Mouse (Mus musculus) thymus, adult 2 months (tissue): Measurements from ENCODE around the gene Prtg.

ENCODE experiments used
- CTCF ChIP-seq: fragments of 200-500 bp; IDR thresholded peaks from 2 replicates; pipeline ENCODE4 v1.5.1; 2012; ENCODE audit warnings: mild to moderate bottlenecking, control low read depth, low read length, moderate library complexity, borderline replicate concordance; ENCODE audit not compliant: control insufficient read depth, poor library complexity, insufficient read depth; ENCODE audit errors: extremely low read depth
- POLR2A ChIP-seq: fragments of 200-500 bp; IDR thresholded peaks from 2 replicates; pipeline ENCODE4 v1.6.1; 2012; ENCODE audit warnings: mild to moderate bottlenecking, low read length, control low read depth, moderate library complexity; ENCODE audit not compliant: control insufficient read depth, poor library complexity, insufficient read depth; ENCODE audit errors: extremely low read depth

DNA sequence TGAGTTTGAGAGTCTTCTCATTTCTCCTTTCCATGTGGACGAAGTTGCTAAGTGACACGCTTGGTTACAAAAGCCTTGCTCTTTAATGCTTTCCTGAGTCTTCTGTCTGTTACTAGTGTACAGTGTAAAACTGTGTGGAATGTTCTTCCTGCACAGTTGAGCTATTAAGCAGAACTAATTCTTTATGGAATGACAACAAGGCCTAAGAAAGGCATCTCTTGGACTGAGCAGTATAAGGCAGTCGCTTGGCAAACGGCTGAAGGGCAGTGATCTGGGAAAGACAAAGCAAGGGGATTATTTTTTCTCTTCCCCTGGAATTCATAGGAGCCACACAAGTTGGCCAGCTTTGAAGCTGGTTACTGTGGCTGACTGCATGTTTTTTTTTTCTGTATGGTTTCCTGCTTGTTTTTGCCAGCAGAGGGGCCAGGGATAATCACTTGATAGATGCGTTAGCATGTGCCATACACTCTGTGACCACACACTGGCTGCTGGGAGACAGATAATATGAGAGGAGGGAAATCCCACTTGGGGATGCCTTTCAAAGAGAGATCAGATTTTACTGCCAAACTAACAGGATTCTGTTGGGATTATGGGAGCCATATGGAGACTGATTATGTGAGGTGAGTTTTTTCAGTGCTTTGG, 22.1 kb downstream of the Prtg start:
- TF ChIP-seq CTCF (no peak), POLR2A (no peak)
